Mouse (Mus musculus): ENCODE results near the gene Pkdcc. TPM values are rescaled to one million over a fixed set of nuclear protein-coding genes. Genes with fewer than 3 reads are reported as not detected.

The Pkdcc gene
- polyA plus RNA-seq, 1 experiment from 2014 or later: 17.9 TPM

- Histone ChIP-seq H3K4me1 (peaks cover 9% of the 10 kb centered on the region; the same call in 1 of the 2 replicates), H3K9me3 (replicated peaks) (no peaks in the 10 kb centered on the region), H3K27ac (no peak overlapping the region), H3K9ac (no peak overlapping the region), H3K4me3 (no peak overlapping the region), H3K36me3 (no peaks in the 10 kb centered on the region), H3K4me2 (replicated peaks) (no peak overlapping the region), H3K27me3 (no peaks in the 10 kb centered on the region)
- 69% methylated on average over 9 of the region's 9 CpGs for WGBS
- ATAC-seq (ENCODE audit: low FRiP score): no peak
These were observed 24.3 kb upstream of the Pkdcc start for GRCm38 (mm10) chr17:83190810-83191209.

- no peak overlapping the region for H3K9ac ChIP-seq
- H3K27ac ChIP-seq: no peak overlapping the region
- H3K4me3 ChIP-seq: no peak overlapping the region
- no peaks in the 10 kb centered on the region for H3K36me3 ChIP-seq
- peaks cover 22% of the 10 kb centered on the region; the same call in 1 of the 2 replicates for H3K4me1 ChIP-seq
- H3K27me3 ChIP-seq: no peaks in the 10 kb centered on the region
- ATAC-seq (ENCODE audit: low FRiP score): no peak
- H3K9me3 ChIP-seq (replicated peaks): no peaks in the 10 kb centered on the region
- WGBS: 81% methylated on average over 4 of the region's 4 CpGs
- H3K4me2 ChIP-seq (replicated peaks): no peak overlapping the region
These were observed 20.6 kb upstream of the Pkdcc start for GRCm38 (mm10) chr17:83194491-83194890.

- no peak overlapping the region for H3K4me3 ChIP-seq
- H3K36me3 ChIP-seq: no peaks in the 10 kb centered on the region
- no peak overlapping the region for H3K9ac ChIP-seq
- no peak for ATAC-seq (ENCODE audit: low FRiP score)
- WGBS: 42% methylated on average over 4 of the region's 4 CpGs
- no peak overlapping the region for H3K27ac ChIP-seq
- peaks cover 32% of the 10 kb centered on the region for H3K4me1 ChIP-seq
- H3K27me3 ChIP-seq: no peaks in the 10 kb centered on the region
- H3K4me2 ChIP-seq (replicated peaks): no peak overlapping the region
- no peaks in the 10 kb centered on the region for H3K9me3 ChIP-seq (replicated peaks)
These were observed 17.6 kb upstream of the Pkdcc start for GRCm38 (mm10) chr17:83197361-83197923.

GRCm38 (mm10) chr17:83200469-83200868 lies 14.6 kb upstream of the Pkdcc start:
- H3K27me3 ChIP-seq: 0 out of 2 replicates have a peak, but pooled peaks cover 6% of the 10 kb centered on the region
- 62% methylated on average over 5 of the region's 5 CpGs for WGBS
- peaks cover 49% of the 10 kb centered on the region for H3K4me1 ChIP-seq

GRCm38 (mm10) chr17:83201257-83201656 lies 13.8 kb upstream of the Pkdcc start:
- H3K27me3 ChIP-seq: 0 out of 2 replicates have a peak, but pooled peaks cover 6% of the 10 kb centered on the region
- no peaks in the 10 kb centered on the region for H3K9me3 ChIP-seq (replicated peaks)
- ATAC-seq (ENCODE audit: low FRiP score): no peak
- H3K4me1 ChIP-seq: peaks cover 49% of the 10 kb centered on the region
- no peak overlapping the region for H3K4me2 ChIP-seq (replicated peaks)
- no peak overlapping the region for H3K4me3 ChIP-seq
- 16% methylated on average over 6 of the region's 6 CpGs for WGBS
- no peak overlapping the region for H3K27ac ChIP-seq
- no peaks in the 10 kb centered on the region for H3K36me3 ChIP-seq
- no peak overlapping the region for H3K9ac ChIP-seq

More at GRCm38 (mm10) chr17:83200469-83200868, 14.6 kb upstream of the Pkdcc start:
- Histone ChIP-seq H3K4me2 (replicated peaks) (no peak overlapping the region), H3K9me3 (replicated peaks) (no peaks in the 10 kb centered on the region), H3K9ac (no peak overlapping the region), H3K27ac (no peak overlapping the region), H3K4me3 (no peak overlapping the region), H3K36me3 (no peaks in the 10 kb centered on the region)
- ATAC-seq (ENCODE audit: low FRiP score): peak; percentile 35; the same call in 1 of the 2 replicates

- Histone ChIP-seq H3K9ac (no peak overlapping the region), H3K4me3 (no peak overlapping the region), H3K4me1 (peaks cover 41% of the 10 kb centered on the region), H3K36me3 (no peaks in the 10 kb centered on the region), H3K27ac (peak overlapping the region; percentile 55; the same call in 1 of the 2 replicates), H3K9me3 (replicated peaks) (no peaks in the 10 kb centered on the region), H3K27me3 (0 out of 2 replicates have a peak, but pooled peaks cover 6% of the 10 kb centered on the region), H3K4me2 (replicated peaks) (no peak overlapping the region)
- WGBS: 19% methylated on average over 8 of the region's 8 CpGs
- peak; percentile 65; the same call in 1 of the 2 replicates for ATAC-seq (ENCODE audit: low FRiP score)
These were observed 11.3 kb upstream of the Pkdcc start for GRCm38 (mm10) chr17:83203692-83204383.

GRCm38 (mm10) chr17:83207296-83207695 lies 7.8 kb upstream of the Pkdcc start:
- WGBS: 89% methylated on average over 3 of the region's 3 CpGs
- no peak for ATAC-seq (ENCODE audit: low FRiP score)
- no peak overlapping the region for H3K9ac ChIP-seq
- no peaks in the 10 kb centered on the region for H3K9me3 ChIP-seq (replicated peaks)
- H3K36me3 ChIP-seq: no peaks in the 10 kb centered on the region
- H3K4me1 ChIP-seq: peaks cover 17% of the 10 kb centered on the region
- no peak overlapping the region for H3K4me3 ChIP-seq
- no peak overlapping the region for H3K4me2 ChIP-seq (replicated peaks)
- no peak overlapping the region for H3K27ac ChIP-seq
- 0 out of 2 replicates have a peak, but pooled peaks cover 9% of the 10 kb centered on the region for H3K27me3 ChIP-seq

- no peaks in the 10 kb centered on the region for H3K36me3 ChIP-seq
- no peak for ATAC-seq (ENCODE audit: low FRiP score)
- H3K9ac ChIP-seq: no peak overlapping the region
- H3K4me3 ChIP-seq: no peak overlapping the region
- H3K9me3 ChIP-seq (replicated peaks): no peaks in the 10 kb centered on the region
- peaks cover 19% of the 10 kb centered on the region for H3K4me1 ChIP-seq
- H3K27me3 ChIP-seq: 0 out of 2 replicates have a peak, but pooled peaks cover 5% of the 10 kb centered on the region
- 68% methylated on average over 2 of the region's 2 CpGs for WGBS
- H3K27ac ChIP-seq: no peak overlapping the region
- H3K4me2 ChIP-seq (replicated peaks): no peak overlapping the region
These were observed 6.6 kb upstream of the Pkdcc start for GRCm38 (mm10) chr17:83208455-83208854.

GRCm38 (mm10) chr17:83210531-83210930 lies 4.6 kb upstream of the Pkdcc start:
- Histone ChIP-seq H3K27me3 (0 out of 2 replicates have a peak, but pooled peaks cover 3% of the 10 kb centered on the region), H3K9ac (no peak overlapping the region), H3K9me3 (replicated peaks) (no peaks in the 10 kb centered on the region), H3K4me1 (peaks cover 14% of the 10 kb centered on the region), H3K36me3 (no peaks in the 10 kb centered on the region), H3K4me2 (replicated peaks) (no peak overlapping the region), H3K4me3 (no peak overlapping the region), H3K27ac (no peak overlapping the region)
- WGBS: 73% methylated on average over 5 of the region's 5 CpGs
- ATAC-seq (ENCODE audit: low FRiP score): no peak

GRCm38 (mm10) chr17:83211196-83211595 lies 3.9 kb upstream of the Pkdcc start:
- no peaks in the 10 kb centered on the region for H3K36me3 ChIP-seq
- no peaks in the 10 kb centered on the region for H3K9me3 ChIP-seq (replicated peaks)
- no peak overlapping the region for H3K27ac ChIP-seq
- no peak for ATAC-seq (ENCODE audit: low FRiP score)
- H3K4me2 ChIP-seq (replicated peaks): no peak overlapping the region
- H3K9ac ChIP-seq: no peak overlapping the region
- no peak overlapping the region for H3K4me3 ChIP-seq
- whole genome bisulfite sequencing: 87% methylated on average over 10 of the region's 10 CpGs
- H3K27me3 ChIP-seq: 0 out of 2 replicates have a peak, but pooled peaks cover 3% of the 10 kb centered on the region
- H3K4me1 ChIP-seq: peaks cover 20% of the 10 kb centered on the region

- no peak overlapping the region for H3K4me2 ChIP-seq (replicated peaks)
- no peak overlapping the region for H3K4me3 ChIP-seq
- no peak overlapping the region for H3K9ac ChIP-seq
- no peaks in the 10 kb centered on the region for H3K9me3 ChIP-seq (replicated peaks)
- peaks cover 32% of the 10 kb centered on the region for H3K4me1 ChIP-seq
- no peak overlapping the region for H3K27ac ChIP-seq
- 0 out of 2 replicates have a peak, but pooled peaks cover 3% of the 10 kb centered on the region for H3K27me3 ChIP-seq
- 63% methylated on average over 2 of the region's 2 CpGs for WGBS
- H3K36me3 ChIP-seq: no peaks in the 10 kb centered on the region
- no peak for ATAC-seq (ENCODE audit: low FRiP score)
These were observed 2.7 kb upstream of the Pkdcc start for GRCm38 (mm10) chr17:83212422-83212821.

- no peaks in the 10 kb centered on the region for H3K36me3 ChIP-seq
- H3K4me1 ChIP-seq: peaks cover 42% of the 10 kb centered on the region
- peak overlapping the region; percentile 71 for H3K27ac ChIP-seq
- H3K4me3 ChIP-seq: peak overlapping the region; percentile 89
- peak overlapping the region; percentile 94 for H3K4me2 ChIP-seq (replicated peaks)
- 45% methylated on average over 9 of the region's 9 CpGs for WGBS
- H3K27me3 ChIP-seq: 0 out of 2 replicates have a peak, but pooled peaks cover 3% of the 10 kb centered on the region
- ATAC-seq (ENCODE audit: low FRiP score): no peak
- H3K9ac ChIP-seq: no peak overlapping the region
- no peaks in the 10 kb centered on the region for H3K9me3 ChIP-seq (replicated peaks)
These were observed 1.7 kb upstream of the Pkdcc start for GRCm38 (mm10) chr17:83213228-83213915.
